Mouse (Mus musculus) midbrain, embryonic 10.5 days (tissue): ENCODE measurements around the gene Cbll1. TPM values are rescaled to one million over a fixed set of nuclear protein-coding genes. Genes with fewer than 3 reads are reported as not detected.
"Not testable (repeated sequence)": the region's sequence is repeated elsewhere in the genome, so short reads cannot be mapped to it uniquely, and the experiment has no call there.

Experiments used
- DNase-seq: peaks from one replicate; pipeline ENCODE4 v3.0.0-alpha.2; 2017; ENCODE audit warnings: low spot score
- H3K27ac ChIP-seq: fragments of 300-500 bp; sonication (generic); replicated peaks from 2 replicates; pipeline ENCODE4 v1.5.1; 2016; ENCODE audit warnings: mild to moderate bottlenecking
- H3K27me3 ChIP-seq: fragments of 300-500 bp; sonication (generic); 2 replicates; pipeline ENCODE4 v1.6.1; 2016; ENCODE audit warnings: low read depth, mild to moderate bottlenecking; ENCODE audit not compliant: poor library complexity, severe bottlenecking
- H3K36me3 ChIP-seq: fragments of 300-500 bp; sonication (generic); 2 replicates; pipeline ENCODE4 v1.6.1; 2016; ENCODE audit warnings: mild to moderate bottlenecking, moderate library complexity
- H3K4me1 ChIP-seq: fragments of 300-500 bp; sonication (generic); 2 replicates; pipeline ENCODE4 v1.6.1; 2016
- H3K4me3 ChIP-seq: fragments of 300-500 bp; sonication (generic); 2 replicates; pipeline ENCODE4 v1.5.1; 2016; ENCODE audit warnings: mild to moderate bottlenecking, moderate library complexity
- H3K9me3 ChIP-seq: fragments of 300-500 bp; sonication (generic); replicated peaks from 2 replicates; pipeline ENCODE4 v1.6.1; 2016; ENCODE audit warnings: mild to moderate bottlenecking
- WGBS: fragments of 180-500 bp; shearing (Covaris S2); methylation state at CpG from one replicate; pipeline ENCODE4 v1.1.7; 2016; 5-methylcytosine and 5-hydroxymethylcytosine counted together
- polyA plus RNA-seq: library from polyadenylated mRNA; unstranded; fragments of >200 nt; fragmentation: Nextera tagmentation; extraction: Ambion mirVana; gene quantifications from 2 replicates; pipeline ENCODE4 v1.2.1, GENCODE M21; 2016

Gene Cbll1
- polyA plus RNA-seq, 1 experiment from 2014 or later, result 17.5 TPM

- Histone ChIP-seq H3K4me3 (no peak overlapping the region), H3K27ac (no peak overlapping the region), H3K36me3 (no peaks in the 10 kb centered on the region), H3K9me3 (no peaks in the 10 kb centered on the region), H3K4me1 (no peaks in the 10 kb centered on the region), H3K27me3 (no peaks in the 10 kb centered on the region)
- 85% methylated on average over 6 of the region's 6 CpGs for WGBS
- no peak for DNase-seq
Measured at GRCm38 (mm10) chr12:31513724-31514503, 14.5 kb upstream of the Cbll1 start.

GRCm38 (mm10) chr12:31512634-31513411 is 13.4 kb upstream of the Cbll1 start:
- Histone ChIP-seq H3K9me3 (no peaks in the 10 kb centered on the region), H3K4me1 (no peaks in the 10 kb centered on the region), H3K4me3 (no peak overlapping the region), H3K36me3 (no peaks in the 10 kb centered on the region), H3K27ac (no peak overlapping the region), H3K27me3 (no peaks in the 10 kb centered on the region)
- no peak for DNase-seq
- 92% methylated on average over 14 of the region's 14 CpGs for WGBS

DNA sequence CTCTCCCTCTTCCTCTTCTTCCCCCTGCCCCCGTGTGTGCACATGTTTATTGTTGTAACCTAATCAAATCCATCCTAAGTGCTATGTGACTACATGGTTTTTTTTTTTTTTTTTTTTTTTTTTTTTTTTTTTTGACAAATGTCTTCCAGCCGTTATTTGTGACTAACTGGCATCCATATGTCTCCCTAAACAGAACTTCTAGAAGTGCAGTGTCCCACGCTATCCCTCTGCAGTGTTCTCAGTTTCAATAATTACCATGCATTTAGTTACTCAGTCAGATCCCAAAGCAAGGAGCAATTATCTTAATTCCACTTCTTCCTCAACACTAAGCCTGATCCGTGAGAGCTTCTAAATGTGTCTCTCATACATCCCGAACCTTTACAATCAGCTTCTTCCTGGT is 11.8 kb upstream of the Cbll1 start:
- Histone ChIP-seq H3K27me3 (no peaks in the 10 kb centered on the region), H3K9me3 (no peaks in the 10 kb centered on the region), H3K36me3 (no peaks in the 10 kb centered on the region), H3K4me1 (no peaks in the 10 kb centered on the region), H3K4me3 (no peak overlapping the region), H3K27ac (no peak overlapping the region)
- no peak for DNase-seq
- WGBS, result 71% methylated on average over 4 of the region's 5 CpGs

- 83% methylated on average over 6 of the region's 6 CpGs for WGBS
- Histone ChIP-seq H3K4me1 (no peaks in the 10 kb centered on the region), H3K27ac (no peak overlapping the region)
Measured at GRCm38 (mm10) chr12:31508496-31508895, 9.1 kb upstream of the Cbll1 start.

GRCm38 (mm10) chr12:31507718-31508364 is 8.4 kb upstream of the Cbll1 start:
- no peak for DNase-seq
- 44% methylated on average over 6 of the region's 6 CpGs for WGBS
- H3K36me3 ChIP-seq, result no peaks in the 10 kb centered on the region
- no peaks in the 10 kb centered on the region for H3K9me3 ChIP-seq
- H3K27ac ChIP-seq, result no peak overlapping the region
- H3K4me1 ChIP-seq, result no peaks in the 10 kb centered on the region
- H3K27me3 ChIP-seq, result no peaks in the 10 kb centered on the region
- H3K4me3 ChIP-seq, result no peak overlapping the region

More at GRCm38 (mm10) chr12:31508496-31508895, 9.1 kb upstream of the Cbll1 start:
- Histone ChIP-seq H3K9me3 (no peaks in the 10 kb centered on the region), H3K36me3 (no peaks in the 10 kb centered on the region), H3K27me3 (no peaks in the 10 kb centered on the region), H3K4me3 (no peak overlapping the region)
- no peak for DNase-seq

DNA sequence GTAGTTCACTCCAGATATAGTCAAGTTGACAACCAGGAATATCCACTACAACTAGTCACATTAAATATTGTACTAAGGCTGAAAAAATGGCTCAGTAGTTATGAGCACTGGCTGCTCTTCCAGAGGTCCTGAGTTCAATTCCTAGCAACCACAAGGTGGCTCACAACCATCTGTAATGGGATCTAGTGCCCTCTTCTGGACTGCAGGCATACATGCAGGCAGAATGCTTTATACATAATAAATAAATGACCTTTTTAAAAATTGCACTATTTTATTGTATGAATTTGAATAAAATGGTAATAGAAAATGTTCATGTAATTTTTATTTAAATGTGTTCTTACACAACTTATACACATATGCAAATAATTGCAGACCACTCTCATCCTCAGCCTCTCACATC is 3.8 kb upstream of the Cbll1 start:
- no peak for DNase-seq
- Histone ChIP-seq H3K36me3 (no peaks in the 10 kb centered on the region), H3K4me1 (peaks cover 17% of the 10 kb centered on the region), H3K27me3 (no peaks in the 10 kb centered on the region), H3K4me3 (no peak overlapping the region), H3K27ac (no peak overlapping the region), H3K9me3 (no peaks in the 10 kb centered on the region)

DNA sequence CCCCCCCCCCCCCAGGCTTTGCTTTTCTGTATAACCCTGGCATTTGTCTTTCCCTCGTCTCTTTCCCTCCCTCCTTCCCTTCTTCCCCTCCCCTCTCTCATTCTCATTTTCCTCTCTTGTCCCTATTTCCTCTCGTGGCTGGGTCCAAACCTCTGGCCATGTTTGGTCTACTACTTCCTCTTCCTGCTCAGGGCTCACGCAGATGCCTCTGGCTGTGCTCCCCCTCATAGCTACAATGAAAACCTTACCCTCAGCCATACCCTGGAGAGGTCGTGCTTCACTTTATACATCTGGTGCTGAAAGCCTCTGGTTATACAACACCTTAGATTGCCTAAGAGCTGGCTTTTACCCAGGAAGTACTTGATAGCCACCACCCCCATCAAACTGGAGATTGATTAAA is 1.9 kb upstream of the Cbll1 start:
- WGBS, result 83% methylated on average over 4 of the region's 4 CpGs
- DNase-seq, result no peak
- Histone ChIP-seq H3K27me3 (no peaks in the 10 kb centered on the region), H3K4me3 (no peak overlapping the region), H3K4me1 (peaks cover 23% of the 10 kb centered on the region), H3K27ac (no peak overlapping the region), H3K9me3 (no peaks in the 10 kb centered on the region), H3K36me3 (no peaks in the 10 kb centered on the region)

- H3K4me1 ChIP-seq, result peaks cover 23% of the 10 kb centered on the region
- no peaks in the 10 kb centered on the region for H3K36me3 ChIP-seq
- peak overlapping the region; percentile 96 for H3K27ac ChIP-seq
- no peaks in the 10 kb centered on the region for H3K9me3 ChIP-seq
- no peak for DNase-seq
- H3K4me3 ChIP-seq, result peak overlapping the region; percentile 98
- no peaks in the 10 kb centered on the region for H3K27me3 ChIP-seq
- WGBS, result 2% methylated on average over 12 of the region's 12 CpGs
Measured at GRCm38 (mm10) chr12:31500196-31500595, 780 bp upstream of the Cbll1 start.

GRCm38 (mm10) chr12:31498936-31499313 is 491 bp downstream of the Cbll1 start:
- H3K4me1 ChIP-seq, result peaks cover 23% of the 10 kb centered on the region
- H3K27me3 ChIP-seq, result no peaks in the 10 kb centered on the region
- no peak for DNase-seq
- 1% methylated on average over 25 of the region's 25 CpGs for WGBS
- peak overlapping the region; percentile 96 for H3K27ac ChIP-seq
- peak overlapping the region; percentile 98 for H3K4me3 ChIP-seq
- no peaks in the 10 kb centered on the region for H3K9me3 ChIP-seq
- peaks cover 7% of the 10 kb centered on the region for H3K36me3 ChIP-seq

- Histone ChIP-seq H3K9me3 (no peaks in the 10 kb centered on the region), H3K4me1 (no peaks in the 10 kb centered on the region), H3K27ac (no peak overlapping the region), H3K36me3 (peaks cover 59% of the 10 kb centered on the region), H3K27me3 (no peaks in the 10 kb centered on the region), H3K4me3 (no peak overlapping the region)
- DNase-seq, result no peak
- 96% methylated on average over 6 of the region's 6 CpGs for WGBS
Measured at GRCm38 (mm10) chr12:31486431-31486830, 13.0 kb downstream of the Cbll1 start.

GRCm38 (mm10) chr12:31478182-31478581 is 21.2 kb downstream of the Cbll1 start:
- not testable (repeated sequence) for H3K27me3 ChIP-seq
- WGBS, result 93% methylated on average over 6 of the region's 6 CpGs

GRCm38 (mm10) chr12:31462615-31463014 is 36.8 kb downstream of the Cbll1 start:
- WGBS, result 84% methylated on average over 4 of the region's 4 CpGs
- H3K4me3 ChIP-seq, result no peak overlapping the region
- H3K36me3 ChIP-seq, result no peaks in the 10 kb centered on the region
- no peaks in the 10 kb centered on the region for H3K9me3 ChIP-seq
- no peaks in the 10 kb centered on the region for H3K4me1 ChIP-seq
- H3K27ac ChIP-seq, result no peak overlapping the region
- no peak for DNase-seq
- H3K27me3 ChIP-seq, result no peaks in the 10 kb centered on the region

More at GRCm38 (mm10) chr12:31478182-31478581, 21.2 kb downstream of the Cbll1 start:
- H3K27ac ChIP-seq, H3K9me3 ChIP-seq, DNase-seq, H3K4me1 ChIP-seq, H3K36me3 ChIP-seq, H3K4me3 ChIP-seq: not testable (repeated sequence)

GRCm38 (mm10) chr12:31461371-31461770 is 38.0 kb downstream of the Cbll1 start:
- no peaks in the 10 kb centered on the region for H3K9me3 ChIP-seq
- WGBS, result 91% methylated on average over 9 of the region's 9 CpGs
- H3K27ac ChIP-seq, result no peak overlapping the region
- H3K4me1 ChIP-seq, result no peaks in the 10 kb centered on the region
- no peak overlapping the region for H3K4me3 ChIP-seq
- DNase-seq, result no peak
- no peaks in the 10 kb centered on the region for H3K36me3 ChIP-seq
- no peaks in the 10 kb centered on the region for H3K27me3 ChIP-seq
